Mouse (Mus musculus) erythroblast, embryonic 14.5 days (primary cell): ENCODE data around the gene Maml3.

ENCODE experiments used
- GATA1 ChIP-seq: IDR thresholded peaks from 2 replicates; pipeline ENCODE4 v1.6.1; 2012; ENCODE audit warnings: low read length, inconsistent platforms, mixed read lengths
- TAL1 ChIP-seq: IDR thresholded peaks from 3 replicates; pipeline ENCODE4 v1.6.1; 2012; ENCODE audit warnings: low read length, inconsistent platforms, mixed read lengths

GRCm38 (mm10) chr3:51869980-51870379 lies 234.9 kb downstream of the Maml3 start:
- no peak for TF ChIP-seq GATA1
- no peak for TF ChIP-seq TAL1
